Mouse (Mus musculus) embryo, embryonic 10 days (tissue): Measurements from ENCODE around the gene Ckap4.

Experiments
- DNase-seq: peaks from one replicate; pipeline ENCODE4 v3.0.0-alpha.2; 2015; ENCODE audit warnings: low spot score

Ckap4 gene

GRCm38 (mm10) chr10:84533912-84534671, at the start of gene Ckap4:
Gene Ckap4, minus strand, starts transcription at chr10:84534062.
- peak; percentile 84 for DNase-seq

GRCm38 (mm10) chr10:84582236-84582635, 48.4 kb upstream of the Ckap4 start:
- DNase-seq: no peak

- no peak for DNase-seq
Measured at GRCm38 (mm10) chr10:84581191-84581590, 47.3 kb upstream of the Ckap4 start.

GRCm38 (mm10) chr10:84579527-84579926, 45.7 kb upstream of the Ckap4 start:
- DNase-seq: no peak

- DNase-seq: no peak
Measured at GRCm38 (mm10) chr10:84578738-84579137, 44.9 kb upstream of the Ckap4 start.

- peak; percentile 70 for DNase-seq
Measured at GRCm38 (mm10) chr10:84577071-84577727, 43.3 kb upstream of the Ckap4 start.

GRCm38 (mm10) chr10:84576395-84577070, 42.7 kb upstream of the Ckap4 start, which contains the start of gene Tcp11l2:
Gene Tcp11l2, plus strand, starts transcription at chr10:84576626.
- DNase-seq: peak; percentile 97

GRCm38 (mm10) chr10:84576029-84576394, 42.1 kb upstream of the Ckap4 start:
- DNase-seq: peak; percentile 84

GRCm38 (mm10) chr10:84573671-84574420, 40.0 kb upstream of the Ckap4 start:
- DNase-seq: no peak

- no peak for DNase-seq
Measured at GRCm38 (mm10) chr10:84571052-84571639, 37.3 kb upstream of the Ckap4 start.

GRCm38 (mm10) chr10:84564427-84564826, 30.6 kb upstream of the Ckap4 start:
- DNase-seq: no peak

- DNase-seq: peak; percentile 51
Measured at GRCm38 (mm10) chr10:84562567-84563554, 29.0 kb upstream of the Ckap4 start.

GRCm38 (mm10) chr10:84562121-84562520, 28.3 kb upstream of the Ckap4 start:
- DNase-seq: peak; percentile 72

- DNase-seq: no peak
Measured at GRCm38 (mm10) chr10:84559986-84560385, 26.1 kb upstream of the Ckap4 start.

- no peak for DNase-seq
Measured at GRCm38 (mm10) chr10:84558511-84558910, 24.6 kb upstream of the Ckap4 start.

GRCm38 (mm10) chr10:84556120-84556519, 22.3 kb upstream of the Ckap4 start:
- no peak for DNase-seq

- DNase-seq: no peak
Measured at GRCm38 (mm10) chr10:84554291-84555009, 20.6 kb upstream of the Ckap4 start.

GRCm38 (mm10) chr10:84552477-84552876, 18.6 kb upstream of the Ckap4 start:
- DNase-seq: no peak

- DNase-seq: no peak
Measured at GRCm38 (mm10) chr10:84551846-84552245, 18.0 kb upstream of the Ckap4 start.

GRCm38 (mm10) chr10:84549920-84550293, 16.0 kb upstream of the Ckap4 start:
- no peak for DNase-seq
